Mouse (Mus musculus): Measurements from ENCODE around the gene Hist1h2bm. TPM values are rescaled to one million over a fixed set of nuclear protein-coding genes. Genes with fewer than 3 reads are reported as not detected.

The Hist1h2bm gene
- total RNA-seq, 2 experiments from 2014 or later: 139 to 615 TPM

Other genes with a start within 250 kb of the Hist1h2bm start
Only the 30 nearest of the 31 such genes appear.
- gene Gm10065, start 242.6 kb upstream of the Hist1h2bm start, total RNA-seq (2015): not detected in 2 replicates
- not detected in 2 replicates for gene Gm10065, start 242.6 kb upstream of the Hist1h2bm start, total RNA-seq (2017)
- 0.09 and 0.56 TPM in 2 replicates for gene AK157302, start 226.8 kb upstream of the Hist1h2bm start, total RNA-seq (2015)
- 0.20 TPM in 1 of 2 replicates, not detected in the other for gene AK157302, start 226.8 kb upstream of the Hist1h2bm start, total RNA-seq (2017)
- 7.8 and 10.7 TPM in 2 replicates for gene Gm11273, start 220.6 kb upstream of the Hist1h2bm start, total RNA-seq (2015)
- gene Gm11273, start 220.6 kb upstream of the Hist1h2bm start, total RNA-seq (2017): 4.3 and 5.2 TPM in 2 replicates
- 7.0 and 7.1 TPM in 2 replicates for gene Zkscan8, start 190.9 kb upstream of the Hist1h2bm start, total RNA-seq (2015)
- gene Zkscan8, start 190.9 kb upstream of the Hist1h2bm start, total RNA-seq (2017): 4.4 and 4.9 TPM in 2 replicates
- gene Olfr1366, start 179.2 kb upstream of the Hist1h2bm start, total RNA-seq (2015): not detected in 2 replicates
- not detected in 2 replicates for gene Olfr1366, start 179.2 kb upstream of the Hist1h2bm start, total RNA-seq (2017)
- gene Olfr1535, start 162.2 kb upstream of the Hist1h2bm start, total RNA-seq (2015): not detected in 2 replicates
- gene Olfr1535, start 162.2 kb upstream of the Hist1h2bm start, total RNA-seq (2017): not detected in 2 replicates
- not detected in 2 replicates for gene Olfr1364, start 140.3 kb upstream of the Hist1h2bm start, total RNA-seq (2015)
- not detected in 2 replicates for gene Olfr1364, start 140.3 kb upstream of the Hist1h2bm start, total RNA-seq (2017)
- gene Olfr1362, start 108.0 kb upstream of the Hist1h2bm start, total RNA-seq (2015): not detected in 2 replicates
- not detected in 2 replicates for gene Olfr1362, start 108.0 kb upstream of the Hist1h2bm start, total RNA-seq (2017)
- not detected in 2 replicates for gene Olfr11, start 79.5 kb upstream of the Hist1h2bm start, total RNA-seq (2015)
- gene Olfr11, start 79.5 kb upstream of the Hist1h2bm start, total RNA-seq (2017): not detected in 2 replicates
- gene Olfr1361, start 58.7 kb upstream of the Hist1h2bm start, total RNA-seq (2015): not detected in 2 replicates
- not detected in 2 replicates for gene Olfr1361, start 58.7 kb upstream of the Hist1h2bm start, total RNA-seq (2017)
- not detected in 2 replicates for gene Olfr1360, start 44.6 kb upstream of the Hist1h2bm start, total RNA-seq (2015)
- not detected in 2 replicates for gene Olfr1360, start 44.6 kb upstream of the Hist1h2bm start, total RNA-seq (2017)
- gene Olfr1359, start 23.9 kb upstream of the Hist1h2bm start, total RNA-seq (2015): not detected in 2 replicates
- not detected in 2 replicates for gene Olfr1359, start 23.9 kb upstream of the Hist1h2bm start, total RNA-seq (2017)
- gene Hist1h2bl, start 5.9 kb upstream of the Hist1h2bm start, total RNA-seq (2015): 262 and 280 TPM in 2 replicates
- gene Hist1h2bl, start 5.9 kb upstream of the Hist1h2bm start, total RNA-seq (2017): 409 and 426 TPM in 2 replicates
- 5.0 and 7.6 TPM in 2 replicates for gene Hist1h2ai, start 5.6 kb upstream of the Hist1h2bm start, total RNA-seq (2015)
- 3,924 and 4,338 TPM in 2 replicates for gene Hist1h2ai, start 5.6 kb upstream of the Hist1h2bm start, total RNA-seq (2017)
- 37.0 and 141 TPM in 2 replicates for gene Hist1h3h, start 4.4 kb upstream of the Hist1h2bm start, total RNA-seq (2015)
- gene Hist1h3h, start 4.4 kb upstream of the Hist1h2bm start, total RNA-seq (2017): 82.6 and 194 TPM in 2 replicates
- gene Hist1h4j, start 13.0 kb downstream of the Hist1h2bm start, total RNA-seq (2015): 5.8 and 10.7 TPM in 2 replicates
- 595 and 644 TPM in 2 replicates for gene Hist1h4j, start 13.0 kb downstream of the Hist1h2bm start, total RNA-seq (2017)
- gene Hist1h4k, start 28.5 kb downstream of the Hist1h2bm start, total RNA-seq (2015): 97.3 and 158 TPM in 2 replicates
- 2,083 and 3,751 TPM in 2 replicates for gene Hist1h4k, start 28.5 kb downstream of the Hist1h2bm start, total RNA-seq (2017)
- gene Hist1h2ak, start 31.8 kb downstream of the Hist1h2bm start, total RNA-seq (2015): 141 and 258 TPM in 2 replicates
- 1,551 and 1,637 TPM in 2 replicates for gene Hist1h2ak, start 31.8 kb downstream of the Hist1h2bm start, total RNA-seq (2017)
- 318 and 331 TPM in 2 replicates for gene Hist1h2bn, start 32.1 kb downstream of the Hist1h2bm start, total RNA-seq (2015)
- 1,434 and 1,651 TPM in 2 replicates for gene Hist1h2bn, start 32.1 kb downstream of the Hist1h2bm start, total RNA-seq (2017)
- 792 and 803 TPM in 2 replicates for gene Hist1h1b, start 58.6 kb downstream of the Hist1h2bm start, total RNA-seq (2015)
- gene Hist1h1b, start 58.6 kb downstream of the Hist1h2bm start, total RNA-seq (2017): 2,001 and 2,565 TPM in 2 replicates
- 290 and 369 TPM in 2 replicates for gene Hist1h3i, start 61.3 kb downstream of the Hist1h2bm start, total RNA-seq (2015)
- gene Hist1h3i, start 61.3 kb downstream of the Hist1h2bm start, total RNA-seq (2017): 211 and 245 TPM in 2 replicates
- gene Hist1h2an, start 65.2 kb downstream of the Hist1h2bm start, total RNA-seq (2015): 5.6 TPM in 1 of 2 replicates, not detected in the other
- 740 and 806 TPM in 2 replicates for gene Hist1h2an, start 65.2 kb downstream of the Hist1h2bm start, total RNA-seq (2017)
- 15.3 and 29.2 TPM in 2 replicates for gene Hist1h2bp, start 65.4 kb downstream of the Hist1h2bm start, total RNA-seq (2015)
- 50.7 and 60.8 TPM in 2 replicates for gene Hist1h2bp, start 65.4 kb downstream of the Hist1h2bm start, total RNA-seq (2017)
- gene Hist1h2bq, start 88.2 kb downstream of the Hist1h2bm start, total RNA-seq (2015): 340 and 370 TPM in 2 replicates
- 37.2 and 71.4 TPM in 2 replicates for gene Hist1h2bq, start 88.2 kb downstream of the Hist1h2bm start, total RNA-seq (2017)
- 149 and 256 TPM in 2 replicates for gene Hist1h2ao, start 88.4 kb downstream of the Hist1h2bm start, total RNA-seq (2015)
- 2,161 and 2,311 TPM in 2 replicates for gene Hist1h2ao, start 88.4 kb downstream of the Hist1h2bm start, total RNA-seq (2017)
- gene Hist1h4m, start 89.7 kb downstream of the Hist1h2bm start, total RNA-seq (2015): 67.9 and 71.7 TPM in 2 replicates
- gene Hist1h4m, start 89.7 kb downstream of the Hist1h2bm start, total RNA-seq (2017): 1,995 and 3,050 TPM in 2 replicates
- gene Hist1h4n, start 110.2 kb downstream of the Hist1h2bm start, total RNA-seq (2015): 60.0 and 63.1 TPM in 2 replicates
- gene Hist1h4n, start 110.2 kb downstream of the Hist1h2bm start, total RNA-seq (2017): 1,683 and 2,067 TPM in 2 replicates
- 111 and 142 TPM in 2 replicates for gene Hist1h2ap, start 111.5 kb downstream of the Hist1h2bm start, total RNA-seq (2015)
- gene Hist1h2ap, start 111.5 kb downstream of the Hist1h2bm start, total RNA-seq (2017): 857 and 1,070 TPM in 2 replicates
- 322 and 378 TPM in 2 replicates for gene Hist1h2br, start 111.7 kb downstream of the Hist1h2bm start, total RNA-seq (2015)
- gene Hist1h2br, start 111.7 kb downstream of the Hist1h2bm start, total RNA-seq (2017): 273 and 294 TPM in 2 replicates
- gene Zfp184, start 223.1 kb downstream of the Hist1h2bm start, total RNA-seq (2015): 0.23 and 0.36 TPM in 2 replicates
- gene Zfp184, start 223.1 kb downstream of the Hist1h2bm start, total RNA-seq (2017): 0.65 TPM in 1 of 2 replicates, not detected in the other

Measured in megakaryocyte, adult 5-6 weeks (primary cell).